Mouse (Mus musculus): ENCODE results near the gene Btbd9. TPM values are rescaled to one million over a fixed set of nuclear protein-coding genes. Genes with fewer than 3 reads are reported as not detected.

The Btbd9 gene
- total and polyA plus RNA-seq, 3 experiments = 24.7 to 33.8 TPM; not detected in 1

GRCm38 (mm10) chr17:30439702-30440101 lies 136.6 kb downstream of the Btbd9 start:
- H3K36me3 ChIP-seq (ENCODE audit: control insufficient read depth in 1 of 2, insufficient read depth in 2 of 2, low read length in 2 of 2) = peaks cover 0 to 1% of the 10 kb centered on the region in 2 experiments; a peak in 1 of 4 replicates
- H3K4me3 ChIP-seq (ENCODE audit: control insufficient read depth in 1 of 2, insufficient read depth in 1 of 2, low read depth in 2 of 2, low read length in 2 of 2) = no peak overlapping the region
- no peak overlapping the region for H3K9ac ChIP-seq (ENCODE audit: control insufficient read depth, low read depth, low read length, poor library complexity, severe bottlenecking)
- no peaks in the 10 kb centered on the region; a peak in 1 of 4 replicates for H3K4me1 ChIP-seq (ENCODE audit: control insufficient read depth in 1 of 2, insufficient read depth in 2 of 2, low read length in 2 of 2)
- no peaks in the 10 kb centered on the region for H3K79me2 ChIP-seq (ENCODE audit: control insufficient read depth, insufficient read depth, low read length, poor library complexity)
- no peaks in the 10 kb centered on the region for H3K9me3 ChIP-seq (replicated peaks; ENCODE audit: insufficient read depth, low read length)
- no peak for DNase-seq (ENCODE audit: low read depth, low spot score)
- no peak overlapping the region for H3K27ac ChIP-seq (ENCODE audit: control insufficient read depth, low read depth, low read length)
- H3K27me3 ChIP-seq (ENCODE audit: control insufficient read depth in 1 of 2, insufficient read depth in 2 of 2, low read length in 2 of 2) = no peaks in the 10 kb centered on the region
- TF ChIP-seq RCOR1 (IDR thresholded peaks at IDR 0.05; ENCODE audit: low read depth, low read length) (no peak), CHD1 (IDR thresholded peaks at IDR 0.05; ENCODE audit: low read depth, low read length) (no peak), CTCF (IDR thresholded peaks at IDR 0.05 in 2 of 3, conservative IDR thresholded peaks at IDR 0.05 in 1 of 3; ENCODE audit: control insufficient read depth in 1 of 3, insufficient read depth in 1 of 3, low read depth in 2 of 3, low read length in 3 of 3, poor library complexity in 1 of 3, severe bottlenecking in 1 of 3) (no peak), ELF1 (IDR thresholded peaks at IDR 0.05; ENCODE audit: low read depth, low read length) (no peak), MAFK (IDR thresholded peaks at IDR 0.05; ENCODE audit: borderline replicate concordance, low read depth, low read length) (no peak), POLR2A (IDR thresholded peaks at IDR 0.05; ENCODE audit: control insufficient read depth in 1 of 2, insufficient read depth in 1 of 2, low read depth in 1 of 2, low read length in 2 of 2, poor library complexity in 1 of 2) (no peak), MXI1 (IDR thresholded peaks at IDR 0.05; ENCODE audit: low read depth, low read length) (no peak), CHD2 (IDR thresholded peaks at IDR 0.05; ENCODE audit: low read length) (no peak), JUND (IDR thresholded peaks at IDR 0.05; ENCODE audit: low read depth, low read length) (no peak), BHLHE40 (IDR thresholded peaks at IDR 0.05; ENCODE audit: borderline replicate concordance, low read depth, low read length) (no peak), ZKSCAN1 (IDR thresholded peaks at IDR 0.05; ENCODE audit: low read depth, low read length) (no peak), SIN3A (IDR thresholded peaks at IDR 0.05; ENCODE audit: low read length) (no peak), USF1 (IDR thresholded peaks at IDR 0.05; ENCODE audit: low read depth, low read length) (no peak)

GRCm38 (mm10) chr17:30438786-30439185 lies 137.5 kb downstream of the Btbd9 start:
- Histone ChIP-seq H3K9ac (ENCODE audit: control insufficient read depth, low read depth, low read length, poor library complexity, severe bottlenecking) (no peak overlapping the region), H3K4me3 (ENCODE audit: control insufficient read depth in 1 of 2, insufficient read depth in 1 of 2, low read depth in 2 of 2, low read length in 2 of 2) (no peak overlapping the region), H3K9me3 (replicated peaks; ENCODE audit: insufficient read depth, low read length) (no peaks in the 10 kb centered on the region), H3K27me3 (ENCODE audit: control insufficient read depth in 1 of 2, insufficient read depth in 2 of 2, low read length in 2 of 2) (no peaks in the 10 kb centered on the region), H3K4me1 (ENCODE audit: control insufficient read depth in 1 of 2, insufficient read depth in 2 of 2, low read length in 2 of 2) (no peaks in the 10 kb centered on the region; a peak in 1 of 4 replicates), H3K79me2 (ENCODE audit: control insufficient read depth, insufficient read depth, low read length, poor library complexity) (no peaks in the 10 kb centered on the region), H3K36me3 (ENCODE audit: control insufficient read depth in 1 of 2, insufficient read depth in 2 of 2, low read length in 2 of 2) (no peaks in the 10 kb centered on the region), H3K27ac (ENCODE audit: control insufficient read depth, low read depth, low read length) (no peak overlapping the region)
- TF ChIP-seq MXI1 (IDR thresholded peaks at IDR 0.05; ENCODE audit: low read depth, low read length) (no peak), JUND (IDR thresholded peaks at IDR 0.05; ENCODE audit: low read depth, low read length) (no peak), CTCF (IDR thresholded peaks at IDR 0.05 in 2 of 3, conservative IDR thresholded peaks at IDR 0.05 in 1 of 3; ENCODE audit: control insufficient read depth in 1 of 3, insufficient read depth in 1 of 3, low read depth in 2 of 3, low read length in 3 of 3, poor library complexity in 1 of 3, severe bottlenecking in 1 of 3) (no peak)
- no peak for DNase-seq (ENCODE audit: low read depth, low spot score)

GRCm38 (mm10) chr17:30436021-30436461 lies 140.2 kb downstream of the Btbd9 start:
- H3K4me3 ChIP-seq (ENCODE audit: control insufficient read depth in 1 of 2, insufficient read depth in 1 of 2, low read depth in 2 of 2, low read length in 2 of 2) = no peak overlapping the region
- H3K4me1 ChIP-seq (ENCODE audit: control insufficient read depth in 1 of 2, insufficient read depth in 2 of 2, low read length in 2 of 2) = no peaks in the 10 kb centered on the region
- no peaks in the 10 kb centered on the region for H3K9me3 ChIP-seq (replicated peaks; ENCODE audit: insufficient read depth, low read length)
- no peaks in the 10 kb centered on the region for H3K79me2 ChIP-seq (ENCODE audit: control insufficient read depth, insufficient read depth, low read length, poor library complexity)
- no peaks in the 10 kb centered on the region for H3K36me3 ChIP-seq (ENCODE audit: control insufficient read depth in 1 of 2, insufficient read depth in 2 of 2, low read length in 2 of 2)
- no peak overlapping the region for H3K27ac ChIP-seq (ENCODE audit: control insufficient read depth, low read depth, low read length)
- no peaks in the 10 kb centered on the region for H3K27me3 ChIP-seq (ENCODE audit: control insufficient read depth in 1 of 2, insufficient read depth in 2 of 2, low read length in 2 of 2)
- H3K9ac ChIP-seq (ENCODE audit: control insufficient read depth, low read depth, low read length, poor library complexity, severe bottlenecking) = no peak overlapping the region
- DNase-seq (ENCODE audit: low read depth, low spot score) = no peak
- no peak for TF ChIP-seq ZKSCAN1 (IDR thresholded peaks at IDR 0.05; ENCODE audit: low read depth, low read length)
- TF ChIP-seq TAL1 (IDR thresholded peaks at IDR 0.05; ENCODE audit: low read length) = no peak
- TF ChIP-seq BHLHE40 (IDR thresholded peaks at IDR 0.05; ENCODE audit: borderline replicate concordance, low read depth, low read length) = no peak

All from MEL (cell line).